Mouse (Mus musculus) layer of hippocampus, adult 18-20 months (tissue): ENCODE data around the gene Zfp143. TPM values are rescaled to one million over a fixed set of nuclear protein-coding genes. Genes with fewer than 3 reads are reported as not detected.
"Not testable (repeated sequence)": the region's sequence is repeated elsewhere in the genome, so short reads cannot be mapped to it uniquely, and the experiment has no call there.

Source experiments
- DNase-seq, 2 experiments: peaks; one replicate each; pipeline ENCODE4 v3.0.0; 2022; ENCODE audit warnings: low spot score in 2 of 2
- long read RNA-seq: library from polyadenylated mRNA; stranded (forward); transcript quantifications from one replicate; pipeline ENCODE4 v2.0.0, GENCODE M21; 2021
- total RNA-seq, 2 experiments: library from RNA; stranded (reverse); gene quantifications; 2 replicates each; pipeline ENCODE4 v1.2.3; 2021

Zfp143 gene
- total RNA-seq: 10 to 100 TPM in 1 of 2 experiments, 1 to 10 TPM in 1; 9.8 to 11.7 TPM
- long read RNA-seq, transcript Zfp143-201 (16 exons, 3,003 nt): major isoform, 8 of 13 reads
- long read RNA-seq, partial matches to known transcripts: 0 of 13 reads
- long read RNA-seq, other reads (novel, unspliced or antisense): 1 of 13 reads

DNA sequence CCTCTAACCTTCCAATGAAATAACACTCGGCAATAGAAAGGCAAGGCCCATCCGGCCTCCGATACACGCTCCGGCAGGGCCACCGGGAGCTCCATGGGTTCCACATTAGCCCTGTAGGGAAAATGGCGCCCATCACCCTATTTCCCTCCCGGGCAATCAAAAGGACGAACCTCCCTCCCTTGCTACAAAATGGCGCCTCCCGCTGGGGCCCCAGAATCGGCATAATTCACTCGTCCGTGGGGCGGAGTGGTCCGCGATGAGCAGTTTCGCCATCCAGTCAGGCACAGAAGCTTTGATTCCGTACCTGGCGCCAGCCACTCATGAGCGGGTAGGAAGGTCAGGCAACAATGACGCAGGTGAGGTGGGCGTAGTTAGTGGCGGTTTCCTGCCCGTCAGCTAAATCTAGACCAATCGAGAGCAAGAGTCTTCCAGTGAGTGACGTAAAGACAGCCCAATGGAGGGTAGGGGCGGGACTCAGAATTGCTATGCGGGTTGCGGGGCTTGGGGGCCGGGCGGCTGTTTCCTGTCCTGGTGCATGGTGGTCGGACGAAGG is at the start of gene Zfp143:
Gene Zfp143, plus strand, starts transcription at position 19 of the 553 bp plus-strand sequence.
- DNase-seq: peak; percentile 100

DNA sequence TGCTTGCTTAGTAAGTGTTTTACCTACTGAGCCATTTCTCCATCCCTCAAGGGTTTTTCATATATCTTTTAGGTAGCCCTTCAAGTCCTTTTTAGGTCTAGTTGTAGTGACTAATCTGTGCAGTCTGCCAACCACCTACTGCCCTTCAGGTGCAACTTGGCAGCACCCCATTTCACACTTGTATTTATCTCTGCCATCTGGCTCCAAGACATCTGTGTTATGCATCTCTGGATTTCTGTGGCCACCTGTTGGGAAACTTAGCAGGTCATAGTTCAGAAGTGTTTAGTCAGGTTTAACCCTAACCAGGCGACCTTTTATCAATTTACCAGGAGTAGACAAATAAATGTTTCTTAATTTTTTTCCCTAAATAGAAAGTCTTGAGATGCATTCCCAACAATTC is 49.6 kb upstream of the Zfp143 start:
- DNase-seq: no peak

DNA sequence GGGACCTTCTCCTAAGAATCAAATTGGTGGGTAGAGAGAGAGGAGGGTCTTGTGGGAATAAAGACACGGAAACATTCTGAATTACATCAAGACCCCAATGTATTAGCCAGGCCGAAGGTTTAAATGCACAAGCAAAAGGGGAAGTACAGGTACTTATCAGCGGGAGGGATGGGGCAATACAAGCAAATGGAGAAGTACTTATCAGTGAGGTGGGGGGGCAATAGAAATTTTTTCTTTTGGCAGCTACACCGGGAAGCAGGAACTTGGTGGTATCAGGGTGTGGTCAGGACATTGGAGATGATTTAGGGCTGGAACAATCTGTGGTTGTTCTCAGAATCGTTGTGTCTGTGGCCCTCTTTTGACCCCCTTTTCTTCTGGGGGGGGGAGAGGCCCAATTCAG is 46.7 kb upstream of the Zfp143 start:
- DNase-seq: no peak

- peak; percentile 92 to 96 for DNase-seq
These were observed 42.8 kb upstream of the Zfp143 start, which contains the start of gene Ipo7 for GRCm38 (mm10) chr7:110018117-110018630. Ipo7 (plus strand) TSS chr7:110018274.

- peak; percentile 3 to 22 for DNase-seq
These were observed 42.2 kb upstream of the Zfp143 start for GRCm38 (mm10) chr7:110018631-110019482.

DNA sequence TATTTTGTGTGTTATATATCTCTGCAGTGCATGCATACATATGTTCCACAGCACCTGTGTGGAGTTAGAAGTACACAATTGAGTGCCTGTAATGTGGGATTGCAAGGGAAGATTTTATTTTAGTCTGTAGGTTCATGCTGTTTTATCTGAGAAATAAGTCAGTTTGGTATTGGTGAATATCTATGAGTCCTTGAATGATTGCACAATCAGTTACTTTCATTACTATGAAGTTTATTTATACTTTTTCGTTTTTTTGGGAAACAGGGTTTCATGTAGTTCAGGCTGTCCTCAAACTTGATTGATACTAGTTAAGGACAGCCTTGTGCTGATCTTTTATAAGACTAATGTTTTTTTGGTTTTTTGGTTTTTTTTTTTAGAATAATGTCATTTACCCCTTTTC is 37.5 kb upstream of the Zfp143 start:
- no peak for DNase-seq

- no peak for DNase-seq
These were observed 34.4 kb upstream of the Zfp143 start for GRCm38 (mm10) chr7:110026594-110026993.

DNA sequence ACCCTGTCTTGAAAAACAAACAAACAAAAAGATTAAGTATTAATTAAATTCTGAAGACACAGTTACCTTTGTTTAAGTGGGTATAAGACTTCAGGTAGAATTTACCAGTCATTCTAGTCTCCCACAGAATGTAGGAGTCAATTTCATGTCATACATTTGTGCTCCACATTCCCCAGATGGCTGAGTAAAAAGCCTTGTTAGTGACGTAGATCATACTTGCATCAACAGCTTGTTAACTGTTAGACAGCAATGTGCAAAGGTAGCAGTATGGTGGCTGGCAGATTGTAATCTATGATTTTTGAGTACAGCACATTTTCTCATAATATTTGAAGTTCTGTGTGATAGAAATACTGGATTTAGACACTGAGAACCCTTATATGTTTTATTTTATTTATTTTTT is 32.2 kb upstream of the Zfp143 start:
- peak in 1 of 2 experiments; percentile 15 for DNase-seq

DNA sequence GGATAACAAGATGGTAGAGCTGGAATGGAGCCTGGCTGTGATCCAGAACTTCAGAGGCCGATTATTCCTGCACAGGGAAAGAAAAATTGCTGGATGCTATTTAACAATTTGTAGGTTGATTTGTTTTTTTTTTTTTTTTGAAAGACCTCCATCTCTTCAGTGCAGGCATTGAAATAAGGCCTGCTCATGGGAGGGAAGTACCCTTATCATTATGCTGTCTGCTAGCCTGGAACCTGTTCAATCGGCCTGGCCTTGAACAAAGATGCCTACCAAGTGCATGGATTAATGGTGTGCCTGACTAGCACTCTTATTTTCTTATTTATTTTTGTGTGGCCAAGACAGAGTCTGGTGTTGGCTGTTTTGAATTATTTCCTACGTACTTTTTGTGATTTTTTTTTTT is 30.7 kb upstream of the Zfp143 start:
- DNase-seq: no peak

DNA sequence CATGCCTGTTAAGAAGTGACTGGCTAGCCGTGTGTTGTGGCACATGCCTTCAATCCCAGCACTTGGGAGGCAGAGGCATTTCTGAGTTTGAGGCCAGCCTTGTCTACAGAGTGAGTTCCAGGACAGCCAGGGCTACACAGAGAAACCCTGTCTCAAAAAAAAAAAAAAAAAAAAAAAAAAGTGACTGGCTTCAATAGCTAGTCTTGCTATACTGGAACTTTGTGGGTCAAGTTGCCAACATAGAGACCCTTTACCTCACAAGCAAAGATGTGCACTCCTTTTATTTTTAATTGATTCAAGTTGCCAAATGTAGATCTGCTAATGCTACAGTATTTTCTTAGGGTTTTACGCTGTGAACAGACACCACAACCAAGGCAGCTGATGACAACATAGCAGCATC is 3.3 kb upstream of the Zfp143 start:
- not testable (repeated sequence) for DNase-seq

DNA sequence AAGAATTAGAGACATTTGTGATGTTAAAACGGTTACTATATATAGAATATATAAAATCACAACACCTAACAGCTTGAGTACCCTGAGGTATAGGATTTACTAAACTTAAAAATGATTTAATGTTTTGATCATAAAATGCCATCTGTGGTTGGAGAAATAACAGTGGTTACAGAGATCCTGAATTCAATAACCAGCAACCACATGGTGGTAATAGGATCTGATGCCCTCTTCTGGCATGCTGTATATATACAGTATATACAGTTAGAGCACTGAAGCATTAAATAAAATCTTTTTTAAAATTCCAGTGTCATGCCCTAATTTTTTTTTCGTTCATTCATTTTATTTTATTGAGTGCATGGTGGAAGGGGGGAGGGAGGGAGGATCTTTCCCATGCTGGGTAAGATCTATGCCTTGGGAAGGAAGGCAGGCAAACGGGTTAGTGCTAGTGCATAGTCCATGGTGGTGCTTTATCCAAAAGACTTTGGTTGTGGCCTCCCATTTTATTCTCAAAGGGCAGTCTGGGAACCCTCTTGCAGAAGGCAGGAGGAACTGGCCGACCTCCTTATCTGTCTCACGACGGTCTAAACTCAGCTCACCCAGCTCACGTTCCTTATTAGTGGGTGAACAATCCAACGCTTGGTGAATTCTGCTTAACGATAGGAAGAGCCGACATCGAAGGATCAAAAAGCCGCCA is 1.8 kb upstream of the Zfp143 start:
- peak in 1 of 2 experiments; percentile 13 for DNase-seq

DNA sequence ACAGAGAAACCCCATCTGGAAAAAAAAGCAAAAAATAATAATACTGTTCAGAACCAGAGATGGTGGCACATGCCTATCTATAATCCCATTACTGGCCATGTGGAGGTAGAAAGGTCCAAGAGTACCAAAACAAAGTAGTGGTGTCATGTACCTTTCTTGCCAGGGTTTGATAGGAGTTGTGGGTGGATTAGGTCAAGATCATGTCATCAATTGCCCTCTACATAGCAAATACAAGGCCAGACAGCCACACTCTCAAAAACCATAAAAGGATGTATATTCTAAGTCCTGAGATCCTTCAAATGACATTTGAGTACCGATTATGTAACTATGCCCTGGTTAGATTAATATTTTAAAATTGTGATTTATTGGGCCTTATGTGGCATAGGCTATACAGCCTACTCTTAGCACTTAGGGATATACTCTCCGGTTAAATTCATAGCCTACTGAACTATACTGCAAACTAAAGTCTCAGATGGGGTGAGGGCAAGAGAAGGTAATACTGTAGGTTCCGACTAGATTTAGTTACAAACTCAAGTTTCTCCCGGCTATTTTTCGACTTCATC is 830 bp upstream of the Zfp143 start:
- DNase-seq: peak in 1 of 2 experiments; percentile 13

GRCm38 (mm10) chr7:110060669-110061198 is 283 bp upstream of the Zfp143 start:
- peak in 1 of 2 experiments; percentile 40 for DNase-seq

- peak; percentile 67 to 80 for DNase-seq
These were observed 796 bp downstream of the Zfp143 start for GRCm38 (mm10) chr7:110061752-110062273.

DNA sequence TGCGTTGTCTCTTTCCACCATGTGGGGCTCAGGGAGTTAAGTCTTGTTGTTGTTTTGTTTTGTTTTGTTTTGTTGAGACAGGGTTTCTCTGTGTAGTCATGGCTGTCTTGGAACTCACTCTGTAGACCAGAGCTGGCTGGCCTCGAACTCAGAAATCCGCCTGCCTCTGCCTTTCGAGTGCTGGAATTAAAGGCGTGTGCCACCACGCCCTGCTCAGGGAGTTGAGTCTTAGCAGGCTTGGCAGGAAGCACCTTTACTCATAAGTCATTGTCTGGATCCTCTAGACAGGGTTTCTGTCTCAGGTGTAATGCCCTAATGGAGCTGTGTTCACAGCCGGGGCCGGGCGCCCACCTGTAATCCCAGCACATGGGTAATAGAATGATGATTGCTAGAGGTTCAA is 2.7 kb downstream of the Zfp143 start:
- no peak for DNase-seq

- no peak for DNase-seq
These were observed 8.1 kb downstream of the Zfp143 start for GRCm38 (mm10) chr7:110069070-110069469.

- DNase-seq: no peak
These were observed 17.2 kb downstream of the Zfp143 start for GRCm38 (mm10) chr7:110078168-110078567.

- peak in 1 of 2 experiments; percentile 70 for DNase-seq
These were observed 22.6 kb downstream of the Zfp143 start for GRCm38 (mm10) chr7:110083386-110084165.

- no peak for DNase-seq
These were observed 24.2 kb downstream of the Zfp143 start for GRCm38 (mm10) chr7:110085217-110085616.

DNA sequence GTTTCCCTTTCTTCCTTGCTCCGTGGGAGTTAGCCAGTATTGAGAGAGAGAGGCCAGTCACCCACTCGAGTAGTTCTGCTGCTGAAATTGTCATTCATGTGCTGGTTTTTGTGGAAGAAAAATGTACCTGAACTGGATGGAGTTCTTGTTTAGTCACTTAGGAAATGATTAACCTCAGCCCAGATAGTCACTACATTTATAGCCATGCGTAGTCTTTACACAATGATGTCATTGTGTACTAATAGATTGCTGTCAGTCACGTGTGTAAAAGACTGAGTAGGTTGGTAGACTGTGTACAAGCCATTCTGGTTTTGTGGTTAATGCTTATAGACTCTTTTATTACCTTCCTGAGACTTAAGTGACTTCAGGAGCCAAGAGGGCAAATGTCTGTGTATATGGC is 26.9 kb downstream of the Zfp143 start:
- no peak for DNase-seq
